Mouse (Mus musculus): ENCODE measurements around the gene Myom1.

Gene Myom1

GRCm38 (mm10) chr17:71053134-71053708 lies 50.8 kb downstream of the Myom1 start:
- in situ Hi-C loops (cut with MboI, MseI), result no loop called here

GRCm38 (mm10) chr17:71055203-71055894 lies 52.9 kb downstream of the Myom1 start:
- in situ Hi-C loops (cut with MboI, MseI), result no loop called here

- in situ Hi-C loops (cut with MboI, MseI), result no loop called here
Observed at GRCm38 (mm10) chr17:71056405-71056804, 54.0 kb downstream of the Myom1 start.

GRCm38 (mm10) chr17:71057758-71058157 lies 55.3 kb downstream of the Myom1 start:
- in situ Hi-C loops (cut with MboI, MseI), result no loop called here

- in situ Hi-C loops (cut with MboI, MseI), result no loop called here
Observed at GRCm38 (mm10) chr17:71059213-71059612, 56.8 kb downstream of the Myom1 start.

- in situ Hi-C loops (cut with MboI, MseI), result loop anchor here (5.0 to 10.0 kb wide), 3 partner anchors 65 to 150 kb away; no protein-coding TSS in a partner anchor
Observed at GRCm38 (mm10) chr17:71062049-71062560, 59.7 kb downstream of the Myom1 start.

GRCm38 (mm10) chr17:71062870-71063602 lies 60.6 kb downstream of the Myom1 start:
- in situ Hi-C loops (cut with MboI, MseI), result loop anchor here (5.0 to 10.0 kb wide), 3 partner anchors 64 to 149 kb away; no protein-coding TSS in a partner anchor

- in situ Hi-C loops (cut with MboI, MseI), result loop anchor here (5.0 to 10.0 kb wide), 3 partner anchors 63 to 148 kb away; no protein-coding TSS in a partner anchor
Observed at GRCm38 (mm10) chr17:71064463-71065014, 62.1 kb downstream of the Myom1 start.

GRCm38 (mm10) chr17:71065127-71065526 lies 62.7 kb downstream of the Myom1 start:
- in situ Hi-C loops (cut with MboI, MseI), result loop anchor here in 1 of 2 experiments (10.0 kb wide), 1 partner anchor 130 kb away; no protein-coding TSS in a partner anchor

GRCm38 (mm10) chr17:71069176-71069575 lies 66.7 kb downstream of the Myom1 start:
- in situ Hi-C loops (cut with MboI, MseI), result loop anchor here in 1 of 2 experiments (10.0 kb wide), 1 partner anchor 126 kb away; no protein-coding TSS in a partner anchor

GRCm38 (mm10) chr17:71071958-71072357 lies 69.5 kb downstream of the Myom1 start:
- in situ Hi-C loops (cut with MboI, MseI), result no loop called here

- in situ Hi-C loops (cut with MboI, MseI), result no loop called here
Observed at GRCm38 (mm10) chr17:71074386-71074785, 72.0 kb downstream of the Myom1 start.

- in situ Hi-C loops (cut with MboI, MseI), result no loop called here
Observed at GRCm38 (mm10) chr17:71081986-71082385, 79.6 kb downstream of the Myom1 start.

GRCm38 (mm10) chr17:71086969-71087368 lies 84.5 kb downstream of the Myom1 start:
- in situ Hi-C loops (cut with MboI, MseI), result no loop called here

GRCm38 (mm10) chr17:71087396-71088153 lies 85.1 kb downstream of the Myom1 start:
- in situ Hi-C loops (cut with MboI, MseI), result no loop called here

- in situ Hi-C loops (cut with MboI, MseI), result no loop called here
Observed at GRCm38 (mm10) chr17:71088154-71088521, 85.7 kb downstream of the Myom1 start.

GRCm38 (mm10) chr17:71088991-71089434 lies 86.6 kb downstream of the Myom1 start:
- in situ Hi-C loops (cut with MboI, MseI), result no loop called here

GRCm38 (mm10) chr17:71089781-71090480 lies 87.5 kb downstream of the Myom1 start:
- in situ Hi-C loops (cut with MboI, MseI), result loop anchor here in 1 of 2 experiments (5.0 kb wide), 1 partner anchor 87 kb away; no protein-coding TSS in a partner anchor

- in situ Hi-C loops (cut with MboI, MseI), result loop anchor here in 1 of 2 experiments (5.0 kb wide), 1 partner anchor 86 kb away; no protein-coding TSS in a partner anchor
Observed at GRCm38 (mm10) chr17:71091024-71091423, 88.6 kb downstream of the Myom1 start.

- in situ Hi-C loops (cut with MboI, MseI), result loop anchor here in 1 of 2 experiments (5.0 kb wide), 1 partner anchor 85 kb away; no protein-coding TSS in a partner anchor
Observed at GRCm38 (mm10) chr17:71092341-71092740, 89.9 kb downstream of the Myom1 start.

All from T-helper 17 cell (primary cell).